Mouse (Mus musculus): ENCODE data around the gene Nmrk2. TPM values are rescaled to one million over a fixed set of nuclear protein-coding genes. Genes with fewer than 3 reads are reported as not detected.
A peak's percentile ranks its signal among the peaks of the same experiment; 100 is the strongest.
"Not testable (repeated sequence)": the region's sequence is repeated elsewhere in the genome, so short reads cannot be mapped to it uniquely, and the experiment has no call there.

Nmrk2 gene
- polyA plus RNA-seq, 1 experiment from 2014 or later: not detected

DNA sequence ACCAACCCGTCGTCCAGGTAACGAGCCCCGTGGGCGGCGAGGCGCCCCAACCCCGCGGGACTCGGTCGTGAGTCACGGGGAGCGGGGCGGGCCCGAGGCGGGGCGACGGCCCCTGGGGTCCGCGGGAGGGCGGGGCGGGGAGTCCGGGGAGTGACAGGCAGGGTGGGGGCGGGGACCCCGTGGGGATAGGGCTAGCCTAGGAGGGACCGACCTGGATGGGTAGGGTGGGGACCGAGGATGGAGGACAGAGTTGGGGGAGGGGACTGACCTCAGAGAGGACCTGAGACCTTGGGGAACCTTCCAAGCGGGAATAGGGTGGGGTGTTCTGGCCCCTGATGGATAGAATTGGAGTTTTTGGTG, 31.4 kb upstream of the Nmrk2 start:
- Histone ChIP-seq H3K36me3 (peaks cover 5% of the 10 kb centered on the region; the same call in 1 of the 2 replicates), H3K9ac (replicated peaks) (peak overlapping the region; percentile 86), H3K9me3 (no peaks in the 10 kb centered on the region), H3K27ac (replicated peaks) (0 out of 2 replicates have a peak overlapping the region, but pooled peaks have one; percentile 10), H3K4me2 (replicated peaks) (peak overlapping the region; percentile 73), H3K27me3 (peaks cover 21% of the 10 kb centered on the region), H3K4me3 (peak overlapping the region; percentile 78), H3K4me1 (peaks cover 37% of the 10 kb centered on the region)
- WGBS: under 1% methylated on average over 22 of the region's 28 CpGs
- ATAC-seq (ENCODE audit: low FRiP score, low read depth): peak; percentile 43

DNA sequence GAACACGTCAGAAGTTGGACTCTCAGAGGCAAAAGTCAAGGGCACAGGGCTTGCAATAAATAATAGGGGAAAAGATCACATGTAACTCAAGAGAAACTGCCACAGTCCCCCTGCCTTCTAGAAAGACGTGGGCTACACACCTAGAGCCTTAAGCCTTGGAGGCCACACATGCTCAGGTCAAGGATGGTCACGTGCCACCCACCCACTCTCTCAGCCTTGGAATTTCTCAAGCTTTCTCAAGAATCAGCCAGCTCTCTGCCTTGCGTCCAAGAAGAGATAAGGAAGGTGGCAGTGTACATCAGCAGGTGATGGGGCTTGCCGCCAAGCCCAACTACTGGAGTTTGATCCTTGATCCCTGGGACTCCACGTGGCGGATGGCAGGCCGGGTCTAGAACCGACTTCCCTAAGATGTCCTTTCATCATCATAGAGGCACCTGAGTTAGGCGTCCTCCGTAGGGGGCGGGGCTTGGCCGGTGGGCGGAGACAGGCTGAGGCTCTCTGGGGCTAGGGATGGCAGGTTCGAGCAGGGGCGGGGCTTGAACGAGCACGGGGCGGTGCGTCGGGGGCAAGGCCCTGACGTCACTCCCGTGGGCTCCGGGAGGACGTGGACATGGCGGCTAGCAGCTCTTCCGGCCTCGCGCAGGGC, 30.9 kb upstream of the Nmrk2 start, which contains the start of gene Zfr2:
Zfr2 (plus strand) TSS at position 576 of the 646 bp plus-strand sequence.
- H3K27ac ChIP-seq (replicated peaks): 0 out of 2 replicates have a peak within 1 kb of the TSS, but pooled peaks have one; percentile 10
- H3K27me3 ChIP-seq: peaks cover 17% of the 10 kb centered on the region
- no peaks in the 10 kb centered on the region for H3K9me3 ChIP-seq
- peak within 1 kb of the TSS; percentile 86 for H3K9ac ChIP-seq (replicated peaks)
- H3K4me3 ChIP-seq: peak within 1 kb of the TSS; percentile 78
- peaks cover 5% of the 10 kb centered on the region; the same call in 1 of the 2 replicates for H3K36me3 ChIP-seq
- H3K4me1 ChIP-seq: peaks cover 40% of the 10 kb centered on the region
- ATAC-seq (ENCODE audit: low FRiP score, low read depth): peak; percentile 53
- WGBS: 8% methylated on average over 29 of the region's 29 CpGs
- H3K4me2 ChIP-seq (replicated peaks): peak within 1 kb of the TSS; percentile 73

GRCm38 (mm10) chr10:81231436-81231835, 29.6 kb upstream of the Nmrk2 start:
- H3K27ac ChIP-seq (replicated peaks): peak overlapping the region; percentile 78
- peaks cover 17% of the 10 kb centered on the region for H3K27me3 ChIP-seq
- H3K9me3 ChIP-seq: no peaks in the 10 kb centered on the region
- WGBS: 67% methylated on average over 7 of the region's 7 CpGs
- H3K36me3 ChIP-seq: peaks cover 5% of the 10 kb centered on the region; the same call in 1 of the 2 replicates
- H3K4me3 ChIP-seq: peak overlapping the region; percentile 54
- ATAC-seq (ENCODE audit: low FRiP score, low read depth): peak; percentile 10; the same call in 1 of the 2 replicates
- peak overlapping the region; percentile 63 for H3K4me2 ChIP-seq (replicated peaks)
- H3K4me1 ChIP-seq: peaks cover 40% of the 10 kb centered on the region
- H3K9ac ChIP-seq (replicated peaks): peak overlapping the region; percentile 52; the same call in 1 of the 2 replicates

DNA sequence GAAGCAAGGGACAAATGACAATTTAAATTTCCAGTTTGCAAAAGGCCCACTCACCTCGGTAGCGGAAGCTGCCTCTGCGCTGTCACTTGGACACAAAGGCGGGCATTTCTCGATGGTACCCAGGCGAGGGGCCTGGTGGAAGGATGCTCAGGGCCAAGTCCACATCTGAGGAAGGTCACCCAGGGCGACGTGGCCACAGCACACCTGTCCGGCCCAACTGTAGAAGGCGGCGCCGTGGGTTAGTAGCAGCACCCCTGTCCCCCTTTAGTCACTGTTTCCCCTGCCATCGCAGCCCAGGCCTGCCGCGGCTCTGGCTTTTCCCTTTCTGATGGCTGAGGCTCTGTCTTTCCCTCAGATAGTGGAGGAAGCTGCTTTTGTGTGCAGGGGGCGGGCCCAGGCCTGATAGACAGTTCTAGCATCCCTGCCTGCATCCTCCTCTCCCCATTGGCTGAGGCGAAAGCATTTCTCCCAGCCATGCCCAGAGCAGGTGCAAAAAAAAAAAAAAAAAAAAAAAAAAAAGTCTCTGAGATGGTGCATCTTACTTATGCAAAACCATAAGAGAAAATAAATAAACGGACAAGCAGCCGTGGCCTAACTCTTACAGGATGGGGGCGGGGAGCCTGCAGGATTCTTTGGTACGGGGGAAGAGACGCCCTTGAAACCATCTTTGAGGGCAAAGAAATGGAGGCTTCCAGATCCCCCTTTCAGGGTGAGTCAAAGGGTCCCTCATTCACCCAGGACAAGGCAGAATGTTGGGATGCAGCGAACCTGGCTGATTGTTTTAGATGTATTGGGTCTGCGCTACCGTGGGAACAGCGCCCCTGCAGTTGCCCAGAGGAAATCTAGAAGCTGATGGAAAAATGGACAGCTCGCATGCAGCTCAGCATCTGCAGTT, 28.8 kb upstream of the Nmrk2 start, which contains the start of gene Atcay:
Atcay (minus strand) TSS at position 396 of the 895 bp plus-strand sequence.
- Histone ChIP-seq H3K4me3 (peak within 1 kb of the TSS; percentile 54), H3K36me3 (peaks cover 5% of the 10 kb centered on the region; the same call in 1 of the 2 replicates), H3K27me3 (peaks cover 15% of the 10 kb centered on the region), H3K4me2 (replicated peaks) (peak within 1 kb of the TSS; percentile 63), H3K9ac (replicated peaks) (peak within 1 kb of the TSS; percentile 76), H3K9me3 (no peaks in the 10 kb centered on the region), H3K4me1 (peaks cover 40% of the 10 kb centered on the region), H3K27ac (replicated peaks) (peak within 1 kb of the TSS; percentile 78)
- WGBS: 3% methylated on average over 27 of the region's 27 CpGs
- peak; percentile 86 for ATAC-seq (ENCODE audit: low FRiP score, low read depth)

GRCm38 (mm10) chr10:81229735-81230437, 28.0 kb upstream of the Nmrk2 start:
- WGBS: 12% methylated on average over 20 of the region's 20 CpGs
- H3K4me1 ChIP-seq: peaks cover 40% of the 10 kb centered on the region
- peak overlapping the region; percentile 63 for H3K4me2 ChIP-seq (replicated peaks)
- peak overlapping the region; percentile 76 for H3K9ac ChIP-seq (replicated peaks)
- peak overlapping the region; percentile 54 for H3K4me3 ChIP-seq
- peak overlapping the region; percentile 78 for H3K27ac ChIP-seq (replicated peaks)
- peaks cover 5% of the 10 kb centered on the region; the same call in 1 of the 2 replicates for H3K36me3 ChIP-seq
- ATAC-seq (ENCODE audit: low FRiP score, low read depth): no peak
- H3K9me3 ChIP-seq: no peaks in the 10 kb centered on the region
- peaks cover 15% of the 10 kb centered on the region for H3K27me3 ChIP-seq

DNA sequence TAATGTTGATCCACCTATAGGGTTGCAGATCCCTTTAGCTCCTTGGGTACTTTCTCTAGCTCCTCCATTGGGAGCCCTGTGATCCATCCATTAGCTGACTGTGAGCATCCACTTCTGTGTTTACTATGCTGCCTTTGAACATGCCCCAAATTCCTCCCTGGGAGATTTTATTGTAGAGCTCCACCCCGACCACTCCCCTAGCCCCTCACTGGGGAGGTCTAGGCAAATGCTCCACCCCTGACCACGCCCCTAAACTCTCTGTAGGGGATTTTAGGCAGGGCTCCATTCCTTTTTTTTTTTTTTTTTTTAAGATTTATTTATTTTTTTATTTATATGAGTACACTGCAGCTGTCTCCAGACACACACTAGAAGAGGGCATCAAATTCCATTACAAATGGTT, 21.9 kb upstream of the Nmrk2 start:
- ATAC-seq (ENCODE audit: low FRiP score, low read depth): not testable (repeated sequence)
- WGBS: 71% methylated on average over 2 of the region's 2 CpGs

DNA sequence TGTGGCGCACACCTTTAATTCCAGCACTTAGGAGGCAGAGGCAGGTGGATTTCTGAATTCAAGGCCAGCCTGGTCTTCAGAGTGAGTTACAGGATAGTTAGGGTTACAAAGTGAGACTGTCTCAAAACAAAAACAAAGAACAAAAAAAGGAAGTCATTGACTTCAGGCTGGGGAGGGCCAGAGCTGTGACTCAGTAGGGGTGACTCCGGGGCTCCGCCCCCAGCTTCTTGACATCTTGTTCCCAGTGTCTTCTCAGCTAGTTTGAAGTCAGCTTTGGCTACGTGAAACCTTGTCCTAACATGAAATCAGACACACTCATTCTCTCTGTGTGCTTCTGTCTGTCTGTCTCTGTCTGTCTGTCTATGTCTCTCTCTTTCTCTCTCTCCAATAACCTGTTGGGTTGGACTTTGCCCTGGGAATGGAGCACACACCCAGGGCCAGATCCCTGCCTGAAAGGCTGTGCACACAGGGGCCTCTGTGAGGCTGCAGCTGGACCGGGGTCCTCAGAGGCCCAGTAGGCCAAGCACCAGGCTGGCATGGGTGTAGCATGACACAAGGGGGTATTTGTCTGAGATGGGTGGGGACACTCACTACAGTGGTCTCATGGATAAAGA, 19.7 kb upstream of the Nmrk2 start:
- no peak overlapping the region for H3K4me2 ChIP-seq (replicated peaks)
- 94% methylated on average over 5 of the region's 5 CpGs for WGBS
- peaks cover 54% of the 10 kb centered on the region for H3K36me3 ChIP-seq
- H3K27ac ChIP-seq (replicated peaks): no peak overlapping the region
- H3K4me3 ChIP-seq: no peak overlapping the region
- no peaks in the 10 kb centered on the region for H3K4me1 ChIP-seq
- H3K9me3 ChIP-seq: no peaks in the 10 kb centered on the region
- H3K27me3 ChIP-seq: no peaks in the 10 kb centered on the region
- no peak for ATAC-seq (ENCODE audit: low FRiP score, low read depth)
- no peak overlapping the region for H3K9ac ChIP-seq (replicated peaks)

More for the DNA sequence above, 21.9 kb upstream of the Nmrk2 start:
- not testable (repeated sequence) for H3K4me1 ChIP-seq; H3K4me3 ChIP-seq; H3K9me3 ChIP-seq; H3K9ac ChIP-seq (replicated peaks); H3K27me3 ChIP-seq; H3K4me2 ChIP-seq (replicated peaks); H3K27ac ChIP-seq (replicated peaks)
- peaks cover 44% of the 10 kb centered on the region for H3K36me3 ChIP-seq

DNA sequence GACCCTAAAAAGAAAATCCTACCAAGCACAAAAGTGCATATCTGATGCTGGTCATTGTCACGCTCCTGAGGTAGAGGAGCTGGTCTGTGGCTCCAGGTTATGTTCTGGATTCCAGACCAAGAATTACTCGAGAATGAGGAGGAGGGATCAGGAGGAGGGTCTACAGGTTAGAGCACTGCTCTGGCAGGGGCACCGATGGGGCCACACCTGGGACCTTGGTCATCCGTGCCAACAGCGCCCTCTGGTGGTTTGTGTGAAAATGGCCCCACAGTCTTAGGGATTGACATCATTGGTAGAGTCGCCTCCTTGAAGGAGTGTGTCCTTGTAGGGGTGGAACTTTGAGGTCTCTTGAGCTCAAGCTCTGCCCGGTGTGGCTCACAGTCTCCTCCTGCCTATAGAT, 16.1 kb upstream of the Nmrk2 start:
- ATAC-seq (ENCODE audit: low FRiP score, low read depth): no peak
- H3K9ac ChIP-seq (replicated peaks): no peak overlapping the region
- WGBS: 38% methylated on average over 7 of the region's 7 CpGs
- H3K9me3 ChIP-seq: no peaks in the 10 kb centered on the region
- no peak overlapping the region for H3K27ac ChIP-seq (replicated peaks)
- no peak overlapping the region for H3K4me2 ChIP-seq (replicated peaks)
- H3K4me3 ChIP-seq: no peak overlapping the region
- H3K4me1 ChIP-seq: no peaks in the 10 kb centered on the region
- peaks cover 74% of the 10 kb centered on the region for H3K36me3 ChIP-seq
- no peaks in the 10 kb centered on the region for H3K27me3 ChIP-seq

- H3K4me3 ChIP-seq; H3K9ac ChIP-seq (replicated peaks); H3K4me1 ChIP-seq; H3K9me3 ChIP-seq; ATAC-seq (ENCODE audit: low FRiP score, low read depth); H3K27me3 ChIP-seq; H3K4me2 ChIP-seq (replicated peaks); H3K27ac ChIP-seq (replicated peaks): not testable (repeated sequence)
- WGBS: 25% methylated on average over 1 of the region's 1 CpGs
- H3K36me3 ChIP-seq: peaks cover 77% of the 10 kb centered on the region
Observed at GRCm38 (mm10) chr10:81217267-81217666, 15.4 kb upstream of the Nmrk2 start.

DNA sequence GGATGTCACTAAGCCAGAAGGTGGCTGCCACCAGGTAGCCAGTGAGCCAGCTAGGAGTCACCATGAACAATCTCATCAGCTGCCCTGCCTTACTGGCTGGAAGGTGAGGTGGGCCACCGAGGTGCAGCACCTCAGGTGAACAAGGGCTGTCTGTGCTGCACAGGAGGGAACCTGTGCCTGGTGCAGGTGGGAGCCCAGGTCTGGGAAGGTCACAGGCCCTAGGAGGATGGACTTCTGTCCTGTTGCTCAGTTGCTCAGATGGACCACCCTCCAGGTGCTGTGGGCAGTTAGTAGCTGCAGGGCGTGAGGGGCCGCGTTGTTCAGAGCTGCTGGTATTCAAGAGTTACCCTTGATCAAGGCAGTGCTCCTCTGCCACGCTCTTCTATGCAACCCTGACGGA, 15.0 kb upstream of the Nmrk2 start:
- WGBS: 84% methylated on average over 6 of the region's 6 CpGs

DNA sequence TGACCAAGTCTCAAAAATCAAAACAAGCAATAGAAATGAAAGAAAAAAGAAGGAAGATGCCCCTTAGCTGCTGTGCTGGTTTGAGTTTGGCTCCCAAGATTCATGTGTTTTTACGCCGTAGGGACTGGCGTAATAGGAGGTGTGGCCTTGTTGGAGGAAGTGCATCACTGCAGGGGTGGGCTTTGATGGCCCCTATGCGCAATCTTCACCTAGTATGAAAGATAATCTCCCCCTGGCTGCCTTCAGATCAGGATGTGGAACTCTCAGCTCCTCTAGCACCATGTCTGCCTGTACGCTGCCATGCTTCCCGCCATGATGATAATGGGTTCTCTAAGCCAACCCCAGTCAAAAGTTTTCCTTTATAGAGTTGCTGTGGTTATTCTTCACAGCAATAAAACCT, 14.4 kb upstream of the Nmrk2 start:
- 90% methylated on average over 6 of the region's 6 CpGs for WGBS
- Histone ChIP-seq H3K4me2 (replicated peaks) (no peak overlapping the region), H3K4me1 (no peaks in the 10 kb centered on the region), H3K36me3 (peaks cover 77% of the 10 kb centered on the region), H3K27me3 (no peaks in the 10 kb centered on the region), H3K27ac (replicated peaks) (no peak overlapping the region), H3K9ac (replicated peaks) (no peak overlapping the region), H3K4me3 (no peak overlapping the region), H3K9me3 (0 out of 2 replicates have a peak, but pooled peaks cover 5% of the 10 kb centered on the region)
- ATAC-seq (ENCODE audit: low FRiP score, low read depth): no peak

More for the DNA sequence above, 15.0 kb upstream of the Nmrk2 start:
- Histone ChIP-seq H3K9me3 (0 out of 2 replicates have a peak, but pooled peaks cover 5% of the 10 kb centered on the region), H3K27me3 (no peaks in the 10 kb centered on the region), H3K4me3 (no peak overlapping the region), H3K36me3 (peaks cover 77% of the 10 kb centered on the region), H3K27ac (replicated peaks) (no peak overlapping the region), H3K4me2 (replicated peaks) (no peak overlapping the region), H3K4me1 (no peaks in the 10 kb centered on the region), H3K9ac (replicated peaks) (no peak overlapping the region)
- no peak for ATAC-seq (ENCODE audit: low FRiP score, low read depth)
